ENCODE assay signal across 8 mouse cellular contexts in the genomic region with DNA sequence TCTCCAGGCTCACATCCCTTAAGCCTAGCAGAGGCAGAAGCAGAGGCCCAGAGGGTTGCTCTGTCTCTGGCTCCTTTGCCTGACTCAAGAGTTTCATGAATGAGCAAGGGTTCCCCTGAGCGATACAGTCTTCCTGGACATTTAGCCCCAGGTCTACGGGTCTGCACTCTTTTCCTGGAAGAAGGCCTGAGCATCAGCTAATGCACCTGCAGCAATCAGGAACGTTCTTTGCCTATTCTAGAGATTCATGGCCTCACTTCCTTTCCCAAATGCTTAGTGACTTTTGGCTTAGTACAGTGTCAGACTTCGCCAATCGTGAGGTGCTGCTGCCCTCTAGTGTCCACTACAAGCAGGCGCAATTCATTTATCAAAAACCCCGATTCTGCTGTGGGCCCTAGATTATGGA.
DNase-seq lines count a peak whose midpoint lies in the region; ATAC-seq lines count a peak whose summit lies in the region.

No protein-coding gene starts in this region.

- no peaks in the 10 kb centered on the region for H3K27me3 ChIP-seq in heart, embryonic 12.5 days (replicated peaks)

- no peak overlapping the region for H3K27ac ChIP-seq in heart, embryonic 12.5 days (ENCODE audit: poor library complexity, severe bottlenecking)

- peak; percentile 45 for DNase-seq in heart, adult 8-10 months (ENCODE audit: low spot score)
- peak; percentile 46 to 57 for DNase-seq in adrenal gland, adult 18-20 months (ENCODE audit: low spot score in 2 of 2)
- peak; percentile 76 for DNase-seq in embryo, embryonic 11 days
- DNase-seq in heart, postnatal 4 days = peak; percentile 58
- DNase-seq in layer of hippocampus, postnatal 10 days (ENCODE audit: low spot score in 2 of 2) = peak; percentile 54 to 67
- DNase-seq in spleen, adult 12 weeks (ENCODE audit: low spot score) = peak; percentile 30

- H3K4me2 ChIP-seq in heart, embryonic 12.5 days = no peak overlapping the region

- H3K36me3 ChIP-seq in heart, embryonic 12.5 days = no peaks in the 10 kb centered on the region

- ATAC-seq in heart, embryonic 12.5 days (ENCODE audit: insufficient number of reproducible peaks, low FRiP score) = no peak
- peak; percentile 91 for ATAC-seq in megakaryocyte, adult 5-6 weeks (ENCODE audit: poor library complexity, severe bottlenecking)

- no peak overlapping the region for H3K9ac ChIP-seq in heart, embryonic 12.5 days

- no peak overlapping the region for H3K4me3 ChIP-seq in heart, embryonic 12.5 days

- 19% methylated on average over 7 of the region's 7 CpGs for WGBS in heart, embryonic 12.5 days

- H3K4me1 ChIP-seq in heart, embryonic 12.5 days (replicated peaks) = no peaks in the 10 kb centered on the region

- H3K9me3 ChIP-seq in heart, embryonic 12.5 days (replicated peaks) = no peaks in the 10 kb centered on the region
